Mouse (Mus musculus): ENCODE data around the gene Siah1b. TPM values are rescaled to one million over a fixed set of nuclear protein-coding genes. Genes with fewer than 3 reads are reported as not detected.

Gene Siah1b
- total and polyA plus RNA-seq, 3 experiments: 11.5 to 29.3 (median 21.5) TPM

DNA sequence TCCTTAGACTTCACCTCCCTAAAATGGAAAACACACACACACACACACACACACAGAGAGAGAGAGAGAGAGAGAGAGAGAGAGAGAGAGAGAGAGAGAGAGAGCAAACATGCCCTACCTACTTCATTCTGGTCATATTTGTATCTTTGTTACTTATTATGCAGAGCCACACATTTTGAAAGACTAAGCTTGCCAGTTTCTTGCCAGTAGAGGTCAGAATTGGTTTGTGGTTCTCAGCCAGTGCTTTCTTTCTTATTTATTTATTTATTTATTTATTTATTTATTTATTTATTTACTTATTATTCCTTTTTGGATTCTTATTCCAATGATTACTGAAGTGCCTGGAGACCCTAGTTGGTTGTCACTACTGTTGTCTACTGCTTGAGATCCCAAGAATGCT lies 25.2 kb upstream of the Siah1b start:
- in situ Hi-C loops (cut with MboI; ENCODE audit: low pct_ligation_motif_present, low pct_unique_long_range_greater_than_20kb, low sequenced_read_pairs) (no loop called here), dilution Hi-C loops (cut with MboI; ENCODE audit: extremely low pct_ligation_motif_present, extremely low pct_unique_long_range_greater_than_20kb, low sequenced_read_pairs) (no loop called here)
- no peak for DNase-seq (ENCODE audit: extremely low read depth)

DNA sequence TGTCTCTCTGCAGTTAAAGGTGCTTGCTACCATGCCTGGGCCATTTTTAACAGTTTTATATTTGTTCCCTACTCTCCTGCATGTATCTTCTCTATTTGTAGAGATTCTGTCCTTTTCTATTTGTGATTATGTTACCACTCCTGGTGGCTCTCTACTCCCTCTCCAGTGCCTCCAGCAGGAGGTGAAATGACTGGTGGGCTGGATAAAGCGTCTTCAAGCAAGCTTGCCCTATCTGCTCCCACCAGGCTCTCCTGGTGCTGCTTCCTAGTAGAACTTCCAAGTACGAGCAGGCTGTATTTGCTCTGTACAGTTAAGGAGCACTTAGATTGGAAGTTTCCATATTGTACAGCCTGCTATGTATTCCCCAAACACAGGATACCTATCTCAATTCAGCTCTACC lies 19.5 kb upstream of the Siah1b start:
- dilution Hi-C loops (cut with MboI; ENCODE audit: extremely low pct_ligation_motif_present, extremely low pct_unique_long_range_greater_than_20kb, low sequenced_read_pairs): no loop called here
- in situ Hi-C loops (cut with MboI; ENCODE audit: low pct_ligation_motif_present, low pct_unique_long_range_greater_than_20kb, low sequenced_read_pairs): no loop called here
- Histone ChIP-seq H3K9me3 (replicated peaks; ENCODE audit: low read length) (no peaks in the 10 kb centered on the region), H3K36me3 (replicated peaks in 1 of 2; ENCODE audit: control insufficient read depth in 1 of 2, insufficient read depth in 1 of 2, low read length in 1 of 2) (no peaks in the 10 kb centered on the region), H3K9ac (ENCODE audit: insufficient read depth, low read depth) (no peak overlapping the region), H3K4me3 (replicated peaks in 1 of 3; ENCODE audit: low read depth in 2 of 3, low read length in 2 of 3, poor library complexity in 1 of 3) (no peak overlapping the region), H3K79me2 (replicated peaks; ENCODE audit: control insufficient read depth, extremely low read depth, insufficient read depth, poor library complexity, severe bottlenecking) (no peaks in the 10 kb centered on the region), H3K4me1 (ENCODE audit: control insufficient read depth in 1 of 2, insufficient read depth in 2 of 2) (no peaks in the 10 kb centered on the region), H3K27me3 (replicated peaks) (no peaks in the 10 kb centered on the region), H3K4me2 (ENCODE audit: insufficient read depth, low read depth, poor library complexity, severe bottlenecking) (no peak overlapping the region), H3K27ac (ENCODE audit: insufficient read depth, low read depth) (no peak overlapping the region)
- DNase-seq (ENCODE audit: extremely low read depth): no peak
- TF ChIP-seq PAX5 (IDR thresholded peaks at IDR 0.05; ENCODE audit: low read length) (no peak), JUND (conservative IDR thresholded peaks at IDR 0.05; ENCODE audit: low read depth, low read length) (no peak), KAT2A (IDR thresholded peaks at IDR 0.05; ENCODE audit: insufficient replicate concordance, low read length) (no peak), MAFK (IDR thresholded peaks at IDR 0.05; ENCODE audit: insufficient replicate concordance, low read length) (no peak), SIN3A (IDR thresholded peaks at IDR 0.05; ENCODE audit: low read length) (no peak), ELF1 (IDR thresholded peaks at IDR 0.05; ENCODE audit: low read depth, low read length) (no peak), HCFC1 (IDR thresholded peaks at IDR 0.05; ENCODE audit: low read depth, low read length) (no peak), POLR2A (IDR thresholded peaks at IDR 0.05; ENCODE audit: low read depth, low read length) (no peak), TBP (conservative IDR thresholded peaks at IDR 0.05; ENCODE audit: low read depth, low read length) (no peak), SMC3 (IDR thresholded peaks at IDR 0.05; ENCODE audit: low read depth, low read length) (no peak), JUN (IDR thresholded peaks at IDR 0.05; ENCODE audit: insufficient read depth, low read depth, low read length) (no peak), MAX (IDR thresholded peaks at IDR 0.05; ENCODE audit: low read length) (no peak), ZMIZ1 (IDR thresholded peaks at IDR 0.05; ENCODE audit: low read depth, low read length) (no peak), GABPA (IDR thresholded peaks at IDR 0.05; ENCODE audit: insufficient replicate concordance, low read depth, low read length) (no peak), ETS1 (conservative IDR thresholded peaks at IDR 0.05; ENCODE audit: low read depth, low read length) (no peak)

More for the DNA sequence above, 25.2 kb upstream of the Siah1b start:
- no peaks in the 10 kb centered on the region for H3K27me3 ChIP-seq (replicated peaks)
- TF ChIP-seq MXI1 (IDR thresholded peaks at IDR 0.05; ENCODE audit: low read depth, low read length) (no peak), ZKSCAN1 (IDR thresholded peaks at IDR 0.05; ENCODE audit: borderline replicate concordance, low read depth, low read length) (no peak), ZNF384 (IDR thresholded peaks at IDR 0.05; ENCODE audit: low read depth, low read length) (no peak), EP300 (IDR thresholded peaks at IDR 0.05; ENCODE audit: low read length) (no peak), ETS1 (conservative IDR thresholded peaks at IDR 0.05; ENCODE audit: low read depth, low read length) (no peak), ZC3H11A (IDR thresholded peaks at IDR 0.05; ENCODE audit: low read depth, low read length) (no peak), RAD21 (IDR thresholded peaks at IDR 0.05; ENCODE audit: low read depth, low read length) (no peak), NRF1 (IDR thresholded peaks at IDR 0.05; ENCODE audit: low read depth, low read length) (no peak), KAT2A (IDR thresholded peaks at IDR 0.05; ENCODE audit: insufficient replicate concordance, low read length) (no peak), ELF1 (IDR thresholded peaks at IDR 0.05; ENCODE audit: low read depth, low read length) (no peak), CTCF (conservative IDR thresholded peaks at IDR 0.05 in 1 of 2, IDR thresholded peaks at IDR 0.05 in 1 of 2; ENCODE audit: low read depth in 2 of 2, low read length in 2 of 2) (no peak), JUND (conservative IDR thresholded peaks at IDR 0.05; ENCODE audit: low read depth, low read length) (no peak), TBP (conservative IDR thresholded peaks at IDR 0.05; ENCODE audit: low read depth, low read length) (no peak)
- H3K27ac ChIP-seq (ENCODE audit: insufficient read depth, low read depth): no peak overlapping the region
- no peaks in the 10 kb centered on the region for H3K9me3 ChIP-seq (replicated peaks; ENCODE audit: low read length)
- no peaks in the 10 kb centered on the region for H3K79me2 ChIP-seq (replicated peaks; ENCODE audit: control insufficient read depth, extremely low read depth, insufficient read depth, poor library complexity, severe bottlenecking)
- no peaks in the 10 kb centered on the region for H3K4me1 ChIP-seq (ENCODE audit: control insufficient read depth in 1 of 2, insufficient read depth in 2 of 2)
- no peak overlapping the region for H3K9ac ChIP-seq (ENCODE audit: insufficient read depth, low read depth)
- no peaks in the 10 kb centered on the region for H3K36me3 ChIP-seq (replicated peaks in 1 of 2; ENCODE audit: control insufficient read depth in 1 of 2, insufficient read depth in 1 of 2, low read length in 1 of 2)
- no peak overlapping the region for H3K4me3 ChIP-seq (replicated peaks in 1 of 3; ENCODE audit: low read depth in 2 of 3, low read length in 2 of 3, poor library complexity in 1 of 3)
- H3K4me2 ChIP-seq (ENCODE audit: insufficient read depth, low read depth, poor library complexity, severe bottlenecking): no peak overlapping the region
